Mouse (Mus musculus) brain, embryonic 14.5 days (tissue): ENCODE data around the gene Pex14.

ENCODE experiments used
- CTCF ChIP-seq: fragments of 200-500 bp; IDR thresholded peaks from 2 replicates; pipeline ENCODE4 v1.5.1; 2012; ENCODE audit warnings: inconsistent platforms, mild to moderate bottlenecking, moderate library complexity, borderline replicate concordance; ENCODE audit not compliant: insufficient read depth, insufficient read length; ENCODE audit errors: extremely low read depth
- POLR2A ChIP-seq: fragments of 200-500 bp; IDR thresholded peaks from 2 replicates; pipeline ENCODE4 v1.6.1; 2012; ENCODE audit warnings: mild to moderate bottlenecking, inconsistent platforms, borderline replicate concordance; ENCODE audit not compliant: poor library complexity, insufficient read depth, insufficient read length, severe bottlenecking; ENCODE audit errors: extremely low read depth

- TF ChIP-seq CTCF (no peak), POLR2A (no peak)
Observed at GRCm38 (mm10) chr4:148918707-148919447, 180.8 kb downstream of the Pex14 start.
